Mouse (Mus musculus) CH12.LX (cell line): ENCODE data around the gene Chrm5. TPM values are rescaled to one million over a fixed set of nuclear protein-coding genes. Genes with fewer than 3 reads are reported as not detected.

Source experiments
- DNase-seq: peaks from one replicate; pipeline ENCODE4 v3.0.0-alpha.2; 2013; ENCODE audit errors: extremely low read depth
- H3K27ac ChIP-seq: 2 replicates; pipeline ENCODE4 v1.5.1; 2012; ENCODE audit warnings: low read depth, mild to moderate bottlenecking, control low read depth, moderate library complexity; ENCODE audit not compliant: insufficient read depth
- H3K27me3 ChIP-seq: replicated peaks from 2 replicates; pipeline ENCODE3; 2012; ENCODE audit warnings: inconsistent platforms
- H3K36me3 ChIP-seq, 2 experiments: replicated peaks in 1 of 2; 2 replicates each; pipeline versions ENCODE3 to v1.6.1; 2012; ENCODE audit warnings: inconsistent platforms in 1 of 2, low read length in 1 of 2, mild to moderate bottlenecking in 1 of 2, mixed read lengths in 1 of 2, moderate library complexity in 1 of 2; ENCODE audit not compliant: control insufficient read depth in 1 of 2, insufficient read depth in 1 of 2
- H3K4me1 ChIP-seq, 2 experiments: 2 replicates each; pipeline ENCODE4 v1.6.1; 2012; ENCODE audit warnings: inconsistent platforms in 1 of 2, moderate library complexity in 1 of 2; ENCODE audit not compliant: insufficient read depth in 2 of 2, control insufficient read depth in 1 of 2
- H3K4me2 ChIP-seq: 2 replicates; pipeline ENCODE4 v1.6.1; 2012; ENCODE audit warnings: low read depth, mild to moderate bottlenecking, control low read depth; ENCODE audit not compliant: poor library complexity, insufficient read depth, severe bottlenecking
- H3K4me3 ChIP-seq, 3 experiments: fragments of 150-350 bp in 1 of 3; sonication (generic) in 1 of 3; replicated peaks in 1 of 3; 2 replicates each; pipeline versions ENCODE3 to v1.5.1; 2011 to 2012; ENCODE audit warnings: low read depth in 2 of 3, low read length in 2 of 3, mild to moderate bottlenecking in 2 of 3, moderate library complexity in 2 of 3, control low read depth in 1 of 3, improper control_type of control experiment in 1 of 3, inconsistent platforms in 1 of 3, mixed read lengths in 1 of 3; ENCODE audit not compliant: poor library complexity in 1 of 3
- H3K79me2 ChIP-seq: replicated peaks from 2 replicates; pipeline ENCODE4 v1.6.1; 2012; ENCODE audit warnings: mild to moderate bottlenecking, moderate library complexity; ENCODE audit not compliant: control insufficient read depth, poor library complexity, insufficient read depth, severe bottlenecking; ENCODE audit errors: extremely low read depth
- H3K9ac ChIP-seq: 2 replicates; pipeline ENCODE4 v1.6.1; 2012; ENCODE audit warnings: low read depth, mild to moderate bottlenecking, control low read depth, moderate library complexity; ENCODE audit not compliant: insufficient read depth
- H3K9me3 ChIP-seq: replicated peaks from 2 replicates; pipeline ENCODE3; 2012; ENCODE audit warnings: low read length, inconsistent platforms, mixed read lengths
- BHLHE40 ChIP-seq: IDR thresholded peaks from 2 replicates; pipeline ENCODE4 v1.6.1; 2011; ENCODE audit warnings: mild to moderate bottlenecking, low read depth, low read length, improper control_type of control experiment
- CHD2 ChIP-seq: IDR thresholded peaks from 2 replicates; pipeline ENCODE4 v1.6.1; 2011; ENCODE audit warnings: low read length, improper control_type of control experiment
- E2F4 ChIP-seq: IDR thresholded peaks from 2 replicates; pipeline ENCODE4 v1.6.1; 2011; ENCODE audit warnings: low read depth, low read length, improper control_type of control experiment; ENCODE audit not compliant: insufficient replicate concordance
- ELF1 ChIP-seq: IDR thresholded peaks from 2 replicates; pipeline ENCODE4 v1.6.1; 2014; ENCODE audit warnings: low read depth, mild to moderate bottlenecking, inconsistent platforms, low read length, improper control_type of control experiment
- EP300 ChIP-seq: IDR thresholded peaks from 2 replicates; pipeline ENCODE4 v1.6.1; 2011; ENCODE audit warnings: low read length, improper control_type of control experiment
- ETS1 ChIP-seq: conservative IDR thresholded peaks from 2 replicates; pipeline ENCODE4 v1.6.1; 2012; ENCODE audit warnings: low read depth, mild to moderate bottlenecking, inconsistent platforms, low read length, improper control_type of control experiment, moderate library complexity
- IRF4 ChIP-seq: IDR thresholded peaks from 2 replicates; pipeline ENCODE4 v1.6.1; 2014; ENCODE audit warnings: low read depth, mild to moderate bottlenecking, inconsistent platforms, low read length, improper control_type of control experiment
- JUN ChIP-seq: IDR thresholded peaks from 2 replicates; pipeline ENCODE4 v1.6.1; 2011; ENCODE audit warnings: low read depth, mild to moderate bottlenecking, low read length, improper control_type of control experiment, moderate library complexity; ENCODE audit not compliant: insufficient read depth
- JUND ChIP-seq: conservative IDR thresholded peaks from 2 replicates; pipeline ENCODE4 v1.6.1; 2011; ENCODE audit warnings: low read depth, low read length, improper control_type of control experiment
- MAFK ChIP-seq: IDR thresholded peaks from 2 replicates; pipeline ENCODE4 v1.6.1; 2011; ENCODE audit warnings: low read length, improper control_type of control experiment; ENCODE audit not compliant: insufficient replicate concordance
- MAZ ChIP-seq: IDR thresholded peaks from 2 replicates; pipeline ENCODE4 v1.6.1; 2012; ENCODE audit warnings: low read depth, mild to moderate bottlenecking, inconsistent platforms, low read length, improper control_type of control experiment, moderate library complexity
- MEF2A ChIP-seq: IDR thresholded peaks from 2 replicates; pipeline ENCODE4 v1.6.1; 2014; ENCODE audit warnings: low read depth, mild to moderate bottlenecking, inconsistent platforms, low read length, improper control_type of control experiment, borderline replicate concordance
- MXI1 ChIP-seq: IDR thresholded peaks from 2 replicates; pipeline ENCODE4 v1.6.1; 2011; ENCODE audit warnings: mild to moderate bottlenecking, low read depth, low read length, improper control_type of control experiment
- MYC ChIP-seq: IDR thresholded peaks from 2 replicates; pipeline ENCODE4 v1.6.1; 2011; ENCODE audit warnings: low read depth, mild to moderate bottlenecking, improper control_type of control experiment, low read length
- NRF1 ChIP-seq: IDR thresholded peaks from 2 replicates; pipeline ENCODE4 v1.6.1; 2014; ENCODE audit warnings: low read depth, mild to moderate bottlenecking, inconsistent platforms, low read length, improper control_type of control experiment, moderate library complexity
- PAX5 ChIP-seq: IDR thresholded peaks from 2 replicates; pipeline ENCODE4 v1.6.1; 2012; ENCODE audit warnings: low read length, inconsistent platforms, mixed read lengths
- POLR2A ChIP-seq: IDR thresholded peaks from 2 replicates; pipeline ENCODE4 v1.6.1; 2011; ENCODE audit warnings: low read depth, mild to moderate bottlenecking, improper control_type of control experiment, low read length
- POLR2AphosphoS2 ChIP-seq: IDR thresholded peaks from 2 replicates; pipeline ENCODE4 v1.6.1; 2011; ENCODE audit warnings: low read depth, low read length, improper control_type of control experiment
- RCOR1 ChIP-seq: conservative IDR thresholded peaks from 2 replicates; pipeline ENCODE4 v1.6.1; 2012; ENCODE audit warnings: low read depth, mild to moderate bottlenecking, inconsistent platforms, low read length, improper control_type of control experiment
- SIN3A ChIP-seq: IDR thresholded peaks from 2 replicates; pipeline ENCODE4 v1.6.1; 2012; ENCODE audit warnings: low read length, improper control_type of control experiment, inconsistent platforms
- SMC3 ChIP-seq: IDR thresholded peaks from 2 replicates; pipeline ENCODE4 v1.6.1; 2011; ENCODE audit warnings: low read depth, low read length, improper control_type of control experiment
- TBP ChIP-seq: conservative IDR thresholded peaks from 2 replicates; pipeline ENCODE4 v1.6.1; 2011; ENCODE audit warnings: low read depth, low read length, improper control_type of control experiment
- TCF12 ChIP-seq: IDR thresholded peaks from 2 replicates; pipeline ENCODE4 v1.6.1; 2014; ENCODE audit warnings: low read depth, mild to moderate bottlenecking, inconsistent platforms, low read length, improper control_type of control experiment
- UBTF ChIP-seq: IDR thresholded peaks from 2 replicates; pipeline ENCODE4 v1.6.1; 2012; ENCODE audit warnings: low read depth, mild to moderate bottlenecking, inconsistent platforms, low read length, improper control_type of control experiment, moderate library complexity
- USF1 ChIP-seq: IDR thresholded peaks from 2 replicates; pipeline ENCODE4 v1.6.1; 2014; ENCODE audit warnings: low read depth, mild to moderate bottlenecking, inconsistent platforms, low read length, improper control_type of control experiment
- USF2 ChIP-seq: conservative IDR thresholded peaks from 2 replicates; pipeline ENCODE4 v1.6.1; 2011; ENCODE audit warnings: low read depth, low read length, improper control_type of control experiment
- ZC3H11A ChIP-seq: IDR thresholded peaks from 2 replicates; pipeline ENCODE4 v1.6.1; 2012; ENCODE audit warnings: low read depth, mild to moderate bottlenecking, inconsistent platforms, low read length, improper control_type of control experiment
- ZKSCAN1 ChIP-seq: IDR thresholded peaks from 2 replicates; pipeline ENCODE4 v1.6.1; 2012; ENCODE audit warnings: low read depth, inconsistent platforms, low read length, improper control_type of control experiment, borderline replicate concordance
- ZNF384 ChIP-seq: IDR thresholded peaks from 2 replicates; pipeline ENCODE4 v1.6.1; 2012; ENCODE audit warnings: low read depth, low read length, improper control_type of control experiment, inconsistent platforms
- dilution Hi-C: fragments of 300-500 bp; cut with MboI; formaldehyde crosslinking; loops from 2 replicates; pipeline ENCODE4 v1.14.3; 2020; ENCODE audit warnings: low sequenced_read_pairs; ENCODE audit not compliant: extremely low pct_unique_long_range_greater_than_20kb, extremely low pct_ligation_motif_present
- in situ Hi-C: fragments of 300-500 bp; cut with MboI; formaldehyde crosslinking; loops from 3 replicates; pipeline ENCODE4 v1.14.3; 2019; ENCODE audit warnings: low sequenced_read_pairs, low pct_ligation_motif_present, low pct_unique_long_range_greater_than_20kb, mixed read lengths
- polyA plus RNA-seq: library from polyadenylated mRNA; unstranded; fragments of >175 nt; gene quantifications from 2 replicates; pipeline ENCODE4 v1.2.1, GENCODE M21; 2012; ENCODE audit warnings: low read depth; ENCODE audit not compliant: insufficient read length
- total RNA-seq, 2 experiments: library from RNA; depleted of rRNA; stranded (reverse); fragments of 300-350 nt in 1 of 2; fragments of >200 nt in 1 of 2; gene quantifications; 2 replicates each; pipeline ENCODE4 v1.2.3; 2012 to 2014

The Chrm5 gene
- total and polyA plus RNA-seq, 3 experiments, result not detected

GRCm38 (mm10) chr2:112493539-112494260 lies 13.1 kb upstream of the Chrm5 start:
- H3K4me2 ChIP-seq, result peak overlapping the region; percentile 67
- H3K9me3 ChIP-seq, result no peaks in the 10 kb centered on the region
- H3K79me2 ChIP-seq, result no peaks in the 10 kb centered on the region
- TF ChIP-seq RCOR1 (no peak), MAZ (no peak), JUND (no peak), MYC (0 out of 2 replicates have a peak, but pooled peaks have one; percentile 2), JUN (no peak)
- H3K27ac ChIP-seq, result no peak overlapping the region
- peak overlapping the region; percentile 93 for H3K9ac ChIP-seq
- H3K36me3 ChIP-seq, result peaks cover 0 to 7% of the 10 kb centered on the region in 2 experiments
- dilution Hi-C loops, result no loop called here
- peaks cover 0 to 8% of the 10 kb centered on the region in 2 experiments; a peak in 2 of 4 replicates for H3K4me1 ChIP-seq
- no peaks in the 10 kb centered on the region for H3K27me3 ChIP-seq
- peak overlapping the region; percentile 40 to 76 (median 67) for H3K4me3 ChIP-seq
- no peak for DNase-seq
- in situ Hi-C loops, result no loop called here

- Histone ChIP-seq H3K27me3 (no peaks in the 10 kb centered on the region), H3K36me3 (peaks cover 0 to 7% of the 10 kb centered on the region in 2 experiments), H3K27ac (peak within 1 kb of the TSS; percentile 50; the same call in 1 of the 2 replicates), H3K4me3 (peak within 1 kb of the TSS; percentile 67 to 76 (median 75)), H3K9ac (peak within 1 kb of the TSS; percentile 93), H3K79me2 (no peaks in the 10 kb centered on the region), H3K9me3 (no peaks in the 10 kb centered on the region), H3K4me2 (peak within 1 kb of the TSS; percentile 81), H3K4me1 (peaks cover 0 to 8% of the 10 kb centered on the region in 2 experiments; a peak in 2 of 4 replicates)
- dilution Hi-C loops, result no loop called here
- in situ Hi-C loops, result no loop called here
- peak; percentile 59 for DNase-seq
- TF ChIP-seq TCF12 (peak; percentile 69; the same call in 1 of the 2 replicates), CHD2 (no peak), JUND (no peak), ZKSCAN1 (no peak), USF2 (no peak), SIN3A (peak; percentile 46; the same call in 1 of the 2 replicates), IRF4 (no peak), ELF1 (peak; percentile 47), PAX5 (no peak), MAFK (no peak), TBP (no peak), ETS1 (0 out of 2 replicates have a peak, but pooled peaks have one; percentile 8), SMC3 (no peak), POLR2A (peak; percentile 78), USF1 (no peak), BHLHE40 (peak; percentile 90), MXI1 (peak; percentile 78), ZC3H11A (no peak), E2F4 (no peak), MAZ (no peak), POLR2AphosphoS2 (no peak), UBTF (peak; percentile 98), ZNF384 (no peak), MEF2A (no peak), EP300 (no peak), NRF1 (peak; percentile 80), JUN (no peak)
Observed at GRCm38 (mm10) chr2:112492856-112493538, 12.4 kb upstream of the Chrm5 start, which contains the start of gene Aven. Gene Aven (plus strand): TSS chr2:112492964.
